Mouse (Mus musculus): ENCODE measurements around the gene Olfr1537. TPM values are rescaled to one million over a fixed set of nuclear protein-coding genes. Genes with fewer than 3 reads are reported as not detected.

Olfr1537 gene
- not detected in 2 replicates for polyA plus RNA-seq (2015; fragmentation: Nextera tagmentation; extraction: Ambion mirVana)

DNA sequence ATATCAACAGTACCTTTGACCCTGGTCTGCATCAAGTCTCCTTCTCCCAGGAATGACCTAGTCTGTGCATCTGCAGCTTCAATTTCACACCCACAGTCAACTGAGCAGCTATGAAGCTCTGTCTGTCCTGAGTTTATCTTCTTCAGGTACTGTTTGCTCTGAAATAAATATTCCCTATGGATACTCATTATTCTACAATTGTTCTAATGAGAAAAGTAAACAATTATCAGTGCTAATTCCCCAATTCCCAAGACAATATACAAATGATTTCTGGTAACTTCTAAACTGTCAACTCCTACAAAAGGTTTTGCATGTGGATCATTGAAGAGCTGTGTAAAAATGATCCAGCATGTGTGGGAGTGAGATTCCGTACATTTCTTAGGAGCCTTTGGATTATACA lies at the start of gene Olfr1537:
TSS of gene Olfr1537 (minus strand) at position 101 of the 400 bp plus-strand sequence.
- Histone ChIP-seq H3K9me3 (ENCODE audit: control insufficient read depth, low read length) (no peaks in the 10 kb centered on the region), H3K27ac (ENCODE audit: low read length) (no peak within 1 kb of the TSS), H3K36me3 (ENCODE audit: control insufficient read depth, insufficient read depth, low read length) (no peaks in the 10 kb centered on the region), H3K4me1 (ENCODE audit: control insufficient read depth, insufficient read depth, low read length) (no peaks in the 10 kb centered on the region), H3K4me3 (ENCODE audit: low read length) (no peak within 1 kb of the TSS), H3K9ac (ENCODE audit: low read depth, low read length) (no peak within 1 kb of the TSS), H3K4me2 (ENCODE audit: low read depth, low read length) (no peak within 1 kb of the TSS), H3K27me3 (replicated peaks; ENCODE audit: control insufficient read depth, insufficient read depth, low read length) (no peaks in the 10 kb centered on the region)
- WGBS = 72% methylated on average over 1 of the region's 1 CpGs
- ATAC-seq = no peak

DNA sequence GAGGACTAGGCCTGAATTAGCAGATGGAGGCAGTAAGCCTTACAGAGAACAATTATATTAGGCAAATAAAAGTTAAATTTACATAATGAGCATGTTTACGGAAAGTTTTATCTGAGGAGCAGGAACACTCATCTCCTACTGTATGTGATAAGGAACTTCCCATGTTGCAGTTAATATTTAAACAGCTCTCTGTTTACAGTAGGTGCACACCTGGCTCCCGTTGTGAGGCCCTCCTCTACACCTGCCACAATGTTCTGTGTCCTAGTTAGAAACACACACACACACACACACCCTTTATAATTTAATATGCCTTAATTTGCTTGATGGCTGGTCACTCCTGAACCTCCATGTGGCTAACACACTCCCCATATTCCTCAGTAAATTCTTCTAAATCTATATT lies 37.3 kb upstream of the Olfr1537 start:
- H3K27ac ChIP-seq (ENCODE audit: low read length) = no peak overlapping the region
- H3K9me3 ChIP-seq (ENCODE audit: control insufficient read depth, low read length) = no peaks in the 10 kb centered on the region
- no peaks in the 10 kb centered on the region for H3K4me1 ChIP-seq (ENCODE audit: control insufficient read depth, insufficient read depth, low read length)
- no peaks in the 10 kb centered on the region for H3K27me3 ChIP-seq (replicated peaks; ENCODE audit: control insufficient read depth, insufficient read depth, low read length)
- no peak overlapping the region for H3K9ac ChIP-seq (ENCODE audit: low read depth, low read length)
- no peak overlapping the region for H3K4me3 ChIP-seq (ENCODE audit: low read length)
- no peaks in the 10 kb centered on the region for H3K36me3 ChIP-seq (ENCODE audit: control insufficient read depth, insufficient read depth, low read length)
- ATAC-seq = peak; percentile 98
- H3K4me2 ChIP-seq (ENCODE audit: low read depth, low read length) = no peak overlapping the region
- WGBS = 64% methylated on average over 2 of the region's 2 CpGs

DNA sequence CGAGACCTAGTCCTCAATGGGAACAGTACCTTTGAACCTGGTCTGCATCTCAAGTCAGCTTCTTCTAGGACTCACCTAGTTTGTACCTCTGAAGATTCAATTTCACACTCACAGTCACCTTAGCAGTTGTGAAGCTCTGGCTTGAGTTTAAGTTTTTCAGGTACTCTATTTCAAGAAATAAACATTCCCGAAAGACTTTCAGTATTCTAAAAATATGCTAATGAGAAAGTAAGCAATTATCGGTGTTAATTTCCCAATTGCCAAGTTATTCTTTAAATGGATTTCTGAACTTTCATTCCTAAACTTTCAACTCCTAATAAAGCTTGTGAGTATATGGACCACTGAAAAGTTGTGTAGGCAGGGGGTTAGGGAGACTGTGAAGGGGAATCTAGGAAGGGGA lies 26.9 kb upstream of the Olfr1537 start, which contains the start of gene Olfr945:
TSS of gene Olfr945 (minus strand) at position 101 of the 400 bp plus-strand sequence.
- Histone ChIP-seq H3K9me3 (ENCODE audit: control insufficient read depth, low read length) (no peaks in the 10 kb centered on the region), H3K9ac (ENCODE audit: low read depth, low read length) (no peak within 1 kb of the TSS), H3K27ac (ENCODE audit: low read length) (no peak within 1 kb of the TSS), H3K27me3 (replicated peaks; ENCODE audit: control insufficient read depth, insufficient read depth, low read length) (no peaks in the 10 kb centered on the region), H3K4me3 (ENCODE audit: low read length) (no peak within 1 kb of the TSS), H3K4me2 (ENCODE audit: low read depth, low read length) (no peak within 1 kb of the TSS), H3K36me3 (ENCODE audit: control insufficient read depth, insufficient read depth, low read length) (no peaks in the 10 kb centered on the region), H3K4me1 (ENCODE audit: control insufficient read depth, insufficient read depth, low read length) (no peaks in the 10 kb centered on the region)
- WGBS = 79% methylated on average over 3 of the region's 3 CpGs
- no peak for ATAC-seq

DNA sequence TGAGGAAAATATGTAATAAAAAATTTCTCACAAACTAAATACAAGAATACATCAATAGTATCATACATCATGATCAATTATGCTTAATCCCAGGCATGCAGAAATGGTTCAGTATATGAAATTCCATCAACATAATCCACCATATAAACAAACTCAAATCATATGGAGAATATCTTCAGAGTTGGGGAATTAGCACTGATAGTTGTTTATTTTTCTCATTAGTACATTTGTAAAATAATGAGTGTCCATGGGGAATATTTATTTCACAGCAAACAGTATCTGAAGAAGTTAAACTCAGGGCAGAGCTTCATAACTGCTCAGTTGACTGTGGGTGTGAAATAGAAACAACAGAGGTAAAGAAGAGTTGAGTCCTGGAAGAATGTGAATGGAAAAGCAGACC lies 48.2 kb downstream of the Olfr1537 start, which contains the start of gene Olfr944:
TSS of gene Olfr944 (plus strand) at position 301 of the 400 bp plus-strand sequence.
- Histone ChIP-seq H3K9ac (ENCODE audit: low read depth, low read length) (no peak within 1 kb of the TSS), H3K27ac (ENCODE audit: low read length) (no peak within 1 kb of the TSS), H3K4me1 (ENCODE audit: control insufficient read depth, insufficient read depth, low read length) (no peaks in the 10 kb centered on the region), H3K9me3 (ENCODE audit: control insufficient read depth, low read length) (no peaks in the 10 kb centered on the region), H3K4me3 (ENCODE audit: low read length) (no peak within 1 kb of the TSS), H3K36me3 (ENCODE audit: control insufficient read depth, insufficient read depth, low read length) (no peaks in the 10 kb centered on the region), H3K4me2 (ENCODE audit: low read depth, low read length) (no peak within 1 kb of the TSS), H3K27me3 (replicated peaks; ENCODE audit: control insufficient read depth, insufficient read depth, low read length) (no peaks in the 10 kb centered on the region)
- no peak for ATAC-seq

Other genes with a start within 250 kb of the Olfr1537 start
- gene Olfr146, start 226.6 kb downstream of the Olfr1537 start, polyA plus RNA-seq (2015; fragmentation: Nextera tagmentation; extraction: Ambion mirVana) = not detected in 2 replicates
- not detected in 2 replicates for gene Olfr937, start 185.0 kb downstream of the Olfr1537 start, polyA plus RNA-seq (2015; fragmentation: Nextera tagmentation; extraction: Ambion mirVana)
- not detected in 2 replicates for gene Olfr938, start 171.1 kb downstream of the Olfr1537 start, polyA plus RNA-seq (2015; fragmentation: Nextera tagmentation; extraction: Ambion mirVana)
- not detected in 2 replicates for gene Olfr27, start 121.9 kb downstream of the Olfr1537 start, polyA plus RNA-seq (2015; fragmentation: Nextera tagmentation; extraction: Ambion mirVana)
- gene Olfr943, start 83.7 kb downstream of the Olfr1537 start, polyA plus RNA-seq (2015; fragmentation: Nextera tagmentation; extraction: Ambion mirVana) = not detected in 2 replicates
- not detected in 2 replicates for gene Olfr944, start 48.1 kb downstream of the Olfr1537 start, polyA plus RNA-seq (2015; fragmentation: Nextera tagmentation; extraction: Ambion mirVana)
- gene Olfr945, start 26.8 kb upstream of the Olfr1537 start, polyA plus RNA-seq (2015; fragmentation: Nextera tagmentation; extraction: Ambion mirVana) = not detected in 2 replicates
- gene Olfr948, start 76.1 kb upstream of the Olfr1537 start, polyA plus RNA-seq (2015; fragmentation: Nextera tagmentation; extraction: Ambion mirVana) = not detected in 2 replicates
- gene Olfr951, start 137.4 kb upstream of the Olfr1537 start, polyA plus RNA-seq (2015; fragmentation: Nextera tagmentation; extraction: Ambion mirVana) = not detected in 2 replicates
- not detected in 2 replicates for gene Olfr952, start 177.2 kb upstream of the Olfr1537 start, polyA plus RNA-seq (2015; fragmentation: Nextera tagmentation; extraction: Ambion mirVana)
- not detected in 2 replicates for gene Olfr954, start 206.7 kb upstream of the Olfr1537 start, polyA plus RNA-seq (2015; fragmentation: Nextera tagmentation; extraction: Ambion mirVana)
- gene Olfr955, start 221.9 kb upstream of the Olfr1537 start, polyA plus RNA-seq (2015; fragmentation: Nextera tagmentation; extraction: Ambion mirVana) = not detected in 2 replicates
- not detected in 2 replicates for gene Olfr44, start 244.0 kb upstream of the Olfr1537 start, polyA plus RNA-seq (2015; fragmentation: Nextera tagmentation; extraction: Ambion mirVana)

All from intestine, embryonic 16.5 days (tissue).